Mouse (Mus musculus): Measurements from ENCODE around the gene Lpar2. TPM values are rescaled to one million over a fixed set of nuclear protein-coding genes. Genes with fewer than 3 reads are reported as not detected.

Gene Lpar2
- polyA plus RNA-seq, 1 experiment from 2014 or later, result 0.24 TPM

DNA sequence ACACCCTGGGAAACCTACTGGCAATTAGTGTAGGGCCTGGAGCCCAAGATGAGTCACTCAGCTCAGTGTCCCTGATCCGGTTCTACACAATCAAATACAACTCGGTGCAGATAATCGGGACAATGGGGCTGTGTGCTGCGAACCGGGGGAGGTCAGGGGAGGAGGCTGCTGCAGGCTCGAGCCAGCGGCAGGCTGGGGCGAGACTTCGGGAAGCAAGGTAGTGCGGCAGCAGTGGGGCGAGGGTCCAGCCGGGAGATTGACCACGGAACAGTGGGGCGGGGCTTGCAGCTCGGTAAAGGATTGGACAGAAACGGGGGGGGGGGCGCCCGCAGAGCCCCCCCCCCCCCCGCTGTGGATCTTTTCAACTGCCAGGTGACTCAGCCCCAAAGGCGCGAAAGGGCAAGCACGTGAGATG lies 251 bp upstream of the Lpar2 start:
- peak overlapping the region; percentile 87 for H3K4me2 ChIP-seq (ENCODE audit: low read length)
- ATAC-seq (ENCODE audit: insufficient number of reproducible peaks, insufficient read depth, low FRiP score, low read depth), result peak; percentile 60
- H3K27me3 ChIP-seq (ENCODE audit: control insufficient read depth, insufficient read depth, low read length), result no peaks in the 10 kb centered on the region
- peaks cover 3% of the 10 kb centered on the region in 2 experiments; a peak in 1 of 4 replicates for H3K4me1 ChIP-seq (ENCODE audit: control insufficient read depth in 2 of 2, insufficient read depth in 2 of 2, low read length in 2 of 2)
- peak overlapping the region; percentile 49 to 61 for H3K4me3 ChIP-seq (ENCODE audit: control insufficient read depth in 1 of 2, insufficient read depth in 1 of 2, low read depth in 1 of 2, low read length in 2 of 2)
- WGBS, result under 1% methylated on average over 15 of the region's 22 CpGs
- H3K27ac ChIP-seq (replicated peaks in 1 of 2; ENCODE audit: control insufficient read depth in 1 of 2, insufficient read depth in 1 of 2, low read depth in 2 of 2, low read length in 2 of 2), result no peak overlapping the region
- no peaks in the 10 kb centered on the region for H3K9me3 ChIP-seq (ENCODE audit: control insufficient read depth, low read length)
- H3K9ac ChIP-seq (ENCODE audit: low read length), result peak overlapping the region; percentile 74
- peaks cover 18% of the 10 kb centered on the region for H3K36me3 ChIP-seq (ENCODE audit: control insufficient read depth, insufficient read depth, low read length)

DNA sequence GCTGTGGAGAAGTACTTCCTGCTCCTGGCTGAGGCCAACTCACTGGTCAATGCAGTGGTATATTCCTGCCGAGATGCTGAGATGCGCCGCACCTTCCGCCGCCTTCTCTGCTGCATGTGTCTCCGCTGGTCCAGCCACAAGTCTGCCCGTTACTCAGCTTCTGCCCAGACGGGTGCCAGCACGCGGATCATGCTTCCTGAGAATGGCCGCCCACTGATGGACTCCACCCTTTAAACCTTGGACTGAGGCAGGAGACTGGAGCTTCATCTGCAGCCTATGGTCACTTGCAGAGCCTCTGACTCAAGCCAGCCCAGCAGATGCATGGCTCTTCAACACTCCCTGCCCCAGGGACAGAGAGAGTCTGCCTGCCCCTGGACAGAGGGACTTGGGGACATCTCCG lies 4.1 kb downstream of the Lpar2 start:
- no peak for ATAC-seq (ENCODE audit: insufficient number of reproducible peaks, insufficient read depth, low FRiP score, low read depth)
- WGBS, result 94% methylated on average over 12 of the region's 12 CpGs
- H3K9me3 ChIP-seq (ENCODE audit: control insufficient read depth, low read length), result no peaks in the 10 kb centered on the region

DNA sequence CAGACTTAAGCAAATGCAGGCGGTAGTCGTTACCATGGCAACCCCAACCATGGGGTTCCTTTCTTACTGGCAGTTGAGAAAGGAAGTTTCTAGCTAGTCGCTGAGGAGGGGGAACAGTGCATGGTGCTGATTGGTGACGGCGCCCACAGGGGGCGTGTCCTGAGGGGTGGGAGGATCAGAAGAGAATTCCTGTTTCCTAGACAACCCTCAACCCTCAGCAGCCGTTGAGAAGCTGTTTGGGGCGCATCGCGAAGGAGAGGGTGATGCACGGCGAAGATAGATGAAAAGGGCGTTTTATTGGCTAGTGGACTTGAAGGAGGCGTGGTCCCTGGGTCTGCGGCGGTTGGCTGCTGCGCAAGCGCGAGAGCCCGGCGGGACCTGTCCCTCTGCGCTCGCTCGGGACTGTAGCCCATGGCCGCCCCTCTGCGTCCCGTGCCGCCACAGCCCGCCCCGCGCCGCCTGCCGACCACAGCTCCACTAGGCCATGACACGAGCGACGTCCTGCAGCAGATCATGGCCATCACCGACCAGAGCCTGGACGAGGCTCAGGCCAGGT lies 10.1 kb downstream of the Lpar2 start, which contains the start of gene Pbx4:
Gene Pbx4 (plus strand): TSS at position 194 of the 556 bp plus-strand sequence.
- under 1% methylated on average over 38 of the region's 38 CpGs for WGBS
- ATAC-seq (ENCODE audit: insufficient number of reproducible peaks, insufficient read depth, low FRiP score, low read depth), result peak; percentile 86
- Histone ChIP-seq H3K27me3 (ENCODE audit: control insufficient read depth, insufficient read depth, low read length) (no peaks in the 10 kb centered on the region), H3K4me3 (ENCODE audit: control insufficient read depth in 1 of 2, insufficient read depth in 1 of 2, low read depth in 1 of 2, low read length in 2 of 2) (peak within 1 kb of the TSS; percentile 56 to 66), H3K9ac (ENCODE audit: low read length) (peak within 1 kb of the TSS; percentile 71), H3K36me3 (ENCODE audit: control insufficient read depth, insufficient read depth, low read length) (no peaks in the 10 kb centered on the region), H3K9me3 (ENCODE audit: control insufficient read depth, low read length) (no peaks in the 10 kb centered on the region), H3K27ac (replicated peaks in 1 of 2; ENCODE audit: control insufficient read depth in 1 of 2, insufficient read depth in 1 of 2, low read depth in 2 of 2, low read length in 2 of 2) (no peak within 1 kb of the TSS), H3K4me2 (ENCODE audit: low read length) (peak within 1 kb of the TSS; percentile 90), H3K4me1 (ENCODE audit: control insufficient read depth in 2 of 2, insufficient read depth in 2 of 2, low read length in 2 of 2) (peaks cover 4 to 5% of the 10 kb centered on the region in 2 experiments; a peak in 3 of 4 replicates)

More for the DNA sequence above, 4.1 kb downstream of the Lpar2 start:
- Histone ChIP-seq H3K9ac (ENCODE audit: low read length) (no peak overlapping the region), H3K36me3 (ENCODE audit: control insufficient read depth, insufficient read depth, low read length) (peaks cover 6% of the 10 kb centered on the region; the same call in 1 of the 2 replicates), H3K27ac (replicated peaks in 1 of 2; ENCODE audit: control insufficient read depth in 1 of 2, insufficient read depth in 1 of 2, low read depth in 2 of 2, low read length in 2 of 2) (no peak overlapping the region), H3K4me1 (ENCODE audit: control insufficient read depth in 2 of 2, insufficient read depth in 2 of 2, low read length in 2 of 2) (peaks cover 3 to 5% of the 10 kb centered on the region in 2 experiments; a peak in 1 of 4 replicates), H3K4me2 (ENCODE audit: low read length) (no peak overlapping the region), H3K27me3 (ENCODE audit: control insufficient read depth, insufficient read depth, low read length) (no peaks in the 10 kb centered on the region), H3K4me3 (ENCODE audit: control insufficient read depth in 1 of 2, insufficient read depth in 1 of 2, low read depth in 1 of 2, low read length in 2 of 2) (no peak overlapping the region)

DNA sequence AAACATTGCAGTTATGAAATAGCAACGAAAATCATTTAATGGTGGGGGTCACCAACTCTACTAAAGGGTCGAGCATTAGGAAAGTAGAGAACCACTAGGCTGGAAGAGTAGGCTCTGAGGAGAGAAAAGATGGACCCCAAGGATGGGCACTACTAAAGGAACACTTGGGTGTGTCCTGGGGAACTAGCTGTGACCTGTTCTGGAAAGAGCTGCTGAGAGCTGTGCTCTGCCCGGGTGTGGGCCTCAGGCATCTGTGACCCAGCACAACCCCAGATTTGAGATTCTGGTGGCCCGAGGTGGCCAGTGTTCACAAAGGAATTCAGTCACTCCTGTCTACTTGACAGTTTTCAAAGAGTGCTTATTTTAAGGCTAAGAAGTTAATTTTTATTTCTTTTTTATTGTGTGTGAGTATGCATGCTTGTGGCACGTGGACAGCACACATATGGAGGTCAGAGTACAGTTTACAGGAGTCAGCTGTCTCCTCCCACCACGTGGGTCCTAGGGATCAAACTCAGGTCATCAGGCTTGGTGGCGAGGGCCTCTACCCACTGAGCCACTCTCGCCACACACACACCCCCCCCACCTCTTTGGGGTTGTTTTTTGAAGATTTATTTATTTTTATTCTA lies 14.9 kb downstream of the Lpar2 start:
- Histone ChIP-seq H3K4me1 (ENCODE audit: control insufficient read depth in 2 of 2, insufficient read depth in 2 of 2, low read length in 2 of 2) (peaks cover 2 to 5% of the 10 kb centered on the region in 2 experiments; a peak in 3 of 4 replicates), H3K4me2 (ENCODE audit: low read length) (no peak overlapping the region), H3K9ac (ENCODE audit: low read length) (no peak overlapping the region), H3K4me3 (ENCODE audit: control insufficient read depth in 1 of 2, insufficient read depth in 1 of 2, low read depth in 1 of 2, low read length in 2 of 2) (no peak overlapping the region), H3K27me3 (ENCODE audit: control insufficient read depth, insufficient read depth, low read length) (no peaks in the 10 kb centered on the region), H3K9me3 (ENCODE audit: control insufficient read depth, low read length) (no peaks in the 10 kb centered on the region), H3K36me3 (ENCODE audit: control insufficient read depth, insufficient read depth, low read length) (no peaks in the 10 kb centered on the region), H3K27ac (replicated peaks in 1 of 2; ENCODE audit: control insufficient read depth in 1 of 2, insufficient read depth in 1 of 2, low read depth in 2 of 2, low read length in 2 of 2) (no peak overlapping the region)
- 67% methylated on average over 8 of the region's 8 CpGs for WGBS
- ATAC-seq (ENCODE audit: insufficient number of reproducible peaks, insufficient read depth, low FRiP score, low read depth), result no peak

DNA sequence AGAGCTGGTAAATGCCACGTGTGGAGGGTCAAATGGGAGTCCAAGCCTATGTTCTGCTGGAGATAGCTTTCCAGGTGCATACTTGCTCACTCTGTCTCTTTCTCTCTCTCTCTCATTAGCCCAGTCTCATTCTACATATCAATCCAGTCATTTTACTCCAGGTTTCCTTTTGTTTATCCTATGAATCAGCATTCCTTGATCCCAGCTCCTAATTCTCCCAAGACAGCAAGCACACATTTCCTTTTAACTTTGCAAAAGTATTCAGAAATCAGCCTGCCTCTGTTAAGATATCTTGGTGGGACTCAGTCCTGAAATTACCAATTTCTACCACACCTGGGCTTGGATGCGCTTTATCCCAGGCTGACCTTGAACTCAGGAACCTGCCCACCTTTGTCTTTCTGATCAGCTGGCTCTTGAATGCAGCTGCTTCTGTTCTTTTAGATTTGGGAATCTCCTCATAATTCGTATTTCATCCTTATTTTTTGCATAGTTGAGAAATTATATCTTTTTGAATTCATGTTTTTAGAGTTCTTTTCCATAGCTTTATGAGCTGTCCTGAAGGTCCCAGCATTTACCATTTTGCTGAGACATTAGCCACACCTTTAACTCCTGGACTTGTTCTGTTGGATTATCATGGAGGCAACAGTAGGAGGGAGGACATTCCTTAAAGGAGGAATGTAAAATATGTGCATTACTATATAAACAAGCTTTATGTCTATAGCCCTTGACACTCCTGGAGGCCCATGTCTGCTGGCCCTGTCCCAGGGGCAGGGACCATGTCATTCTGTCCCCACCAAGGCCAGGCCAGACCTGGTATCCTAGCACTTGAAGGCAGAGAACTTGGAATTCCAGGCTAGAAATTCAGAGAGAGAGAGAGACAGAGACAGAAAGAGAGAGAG lies 25.2 kb downstream of the Lpar2 start:
- H3K36me3 ChIP-seq (ENCODE audit: control insufficient read depth, insufficient read depth, low read length), result no peaks in the 10 kb centered on the region
- H3K9me3 ChIP-seq (ENCODE audit: control insufficient read depth, low read length), result no peaks in the 10 kb centered on the region
- no peak overlapping the region for H3K9ac ChIP-seq (ENCODE audit: low read length)
- no peaks in the 10 kb centered on the region for H3K27me3 ChIP-seq (ENCODE audit: control insufficient read depth, insufficient read depth, low read length)
- 73% methylated on average over 3 of the region's 3 CpGs for WGBS
- no peak overlapping the region for H3K4me3 ChIP-seq (ENCODE audit: control insufficient read depth in 1 of 2, insufficient read depth in 1 of 2, low read depth in 1 of 2, low read length in 2 of 2)
- peaks cover 8 to 10% of the 10 kb centered on the region in 2 experiments for H3K4me1 ChIP-seq (ENCODE audit: control insufficient read depth in 2 of 2, insufficient read depth in 2 of 2, low read length in 2 of 2)
- no peak for ATAC-seq (ENCODE audit: insufficient number of reproducible peaks, insufficient read depth, low FRiP score, low read depth)
- H3K27ac ChIP-seq (replicated peaks in 1 of 2; ENCODE audit: control insufficient read depth in 1 of 2, insufficient read depth in 1 of 2, low read depth in 2 of 2, low read length in 2 of 2), result no peak overlapping the region
- no peak overlapping the region for H3K4me2 ChIP-seq (ENCODE audit: low read length)

DNA sequence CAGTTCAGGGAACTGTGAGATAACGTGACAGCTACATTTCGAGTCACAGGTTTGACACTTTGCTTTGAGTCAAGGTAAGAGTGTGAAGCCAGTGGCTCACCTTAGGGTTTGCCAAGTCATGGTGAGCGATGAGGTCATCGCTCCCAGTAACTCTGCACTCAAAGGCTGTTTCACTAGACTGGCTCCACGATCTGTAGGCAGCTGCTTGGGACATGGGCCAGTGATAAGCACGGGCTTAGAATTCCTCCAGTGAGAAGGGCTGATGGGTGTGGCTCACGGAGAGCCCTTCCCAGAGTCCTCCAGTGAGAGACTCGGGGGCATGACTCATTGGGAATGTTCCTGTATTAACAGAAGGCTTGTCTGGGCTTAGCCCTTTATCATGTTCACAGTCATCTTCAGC lies 26.7 kb downstream of the Lpar2 start:
- Histone ChIP-seq H3K4me3 (ENCODE audit: control insufficient read depth in 1 of 2, insufficient read depth in 1 of 2, low read depth in 1 of 2, low read length in 2 of 2) (no peak overlapping the region), H3K4me2 (ENCODE audit: low read length) (no peak overlapping the region), H3K36me3 (ENCODE audit: control insufficient read depth, insufficient read depth, low read length) (no peaks in the 10 kb centered on the region), H3K27me3 (ENCODE audit: control insufficient read depth, insufficient read depth, low read length) (no peaks in the 10 kb centered on the region), H3K27ac (replicated peaks in 1 of 2; ENCODE audit: control insufficient read depth in 1 of 2, insufficient read depth in 1 of 2, low read depth in 2 of 2, low read length in 2 of 2) (peak overlapping the region; percentile 20 to 75; a peak in 3 of 4 replicates), H3K4me1 (ENCODE audit: control insufficient read depth in 2 of 2, insufficient read depth in 2 of 2, low read length in 2 of 2) (peaks cover 8 to 10% of the 10 kb centered on the region in 2 experiments), H3K9me3 (ENCODE audit: control insufficient read depth, low read length) (no peaks in the 10 kb centered on the region), H3K9ac (ENCODE audit: low read length) (no peak overlapping the region)
- WGBS, result 21% methylated on average over 8 of the region's 8 CpGs
- ATAC-seq (ENCODE audit: insufficient number of reproducible peaks, insufficient read depth, low FRiP score, low read depth), result peak; percentile 54

DNA sequence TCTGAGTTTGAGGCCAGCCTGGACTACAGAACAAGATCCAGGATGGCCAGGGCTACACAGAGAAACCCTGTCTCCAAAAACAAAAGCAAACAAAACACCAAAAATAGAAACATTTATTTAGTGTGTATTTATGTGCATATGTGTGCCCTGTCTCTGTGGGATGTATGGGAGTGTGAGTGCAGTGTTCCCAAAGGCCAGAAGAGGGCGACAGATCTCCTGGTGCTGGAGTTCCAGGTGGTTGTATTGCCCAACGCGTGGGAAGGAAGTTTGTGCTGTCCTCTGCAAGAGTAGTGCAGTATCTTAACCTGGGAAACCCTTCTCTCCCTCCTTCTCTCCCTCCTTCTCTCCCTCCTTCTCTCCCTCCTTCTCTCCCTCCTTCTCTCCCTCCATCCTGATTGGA lies 27.7 kb downstream of the Lpar2 start:
- Histone ChIP-seq H3K4me1 (ENCODE audit: control insufficient read depth in 2 of 2, insufficient read depth in 2 of 2, low read length in 2 of 2) (peaks cover 8 to 10% of the 10 kb centered on the region in 2 experiments), H3K27ac (replicated peaks in 1 of 2; ENCODE audit: control insufficient read depth in 1 of 2, insufficient read depth in 1 of 2, low read depth in 2 of 2, low read length in 2 of 2) (no peak overlapping the region), H3K36me3 (ENCODE audit: control insufficient read depth, insufficient read depth, low read length) (no peaks in the 10 kb centered on the region), H3K4me2 (ENCODE audit: low read length) (no peak overlapping the region), H3K4me3 (ENCODE audit: control insufficient read depth in 1 of 2, insufficient read depth in 1 of 2, low read depth in 1 of 2, low read length in 2 of 2) (no peak overlapping the region), H3K27me3 (ENCODE audit: control insufficient read depth, insufficient read depth, low read length) (no peaks in the 10 kb centered on the region), H3K9ac (ENCODE audit: low read length) (no peak overlapping the region), H3K9me3 (ENCODE audit: control insufficient read depth, low read length) (no peaks in the 10 kb centered on the region)
- ATAC-seq (ENCODE audit: insufficient number of reproducible peaks, insufficient read depth, low FRiP score, low read depth), result no peak
- 26% methylated on average over 3 of the region's 3 CpGs for WGBS

Data from heart, embryonic 14.5 days (tissue).